Mouse (Mus musculus) small intestine, adult 2 months (tissue): ENCODE results near the gene Spata3.

Experiments
- CTCF ChIP-seq: fragments of 200-500 bp; IDR thresholded peaks from 2 replicates; pipeline ENCODE4 v1.5.1; 2012; ENCODE audit warnings: low read depth, mild to moderate bottlenecking, control low read depth, inconsistent platforms, low read length, moderate library complexity, mixed read lengths; ENCODE audit not compliant: insufficient replicate concordance, insufficient read length; ENCODE audit errors: extremely low read depth
- POLR2A ChIP-seq: fragments of 200-500 bp; IDR thresholded peaks from 2 replicates; pipeline ENCODE4 v1.6.1; 2012; ENCODE audit warnings: low read depth, mild to moderate bottlenecking, control low read depth, inconsistent platforms, low read length, moderate library complexity

- TF ChIP-seq POLR2A (no peak), CTCF (no peak)
These were observed 32.1 kb downstream of the Spata3 start for GRCm38 (mm10) chr1:86048744-86049143.
